Mouse (Mus musculus): ENCODE data around the gene Arl6.

Gene Arl6

GRCm38 (mm10) chr16:59586911-59587310 is 52.3 kb downstream of the Arl6 start:
- DNase-seq (ENCODE audit: low spot score), result no peak

- no peak for DNase-seq (ENCODE audit: low spot score)
Observed at GRCm38 (mm10) chr16:59586276-59586675, 52.9 kb downstream of the Arl6 start.

GRCm38 (mm10) chr16:59585706-59586244 is 53.4 kb downstream of the Arl6 start:
- DNase-seq (ENCODE audit: low spot score), result no peak

- DNase-seq (ENCODE audit: low spot score), result no peak
Observed at GRCm38 (mm10) chr16:59583515-59583914, 55.7 kb downstream of the Arl6 start.

DNA sequence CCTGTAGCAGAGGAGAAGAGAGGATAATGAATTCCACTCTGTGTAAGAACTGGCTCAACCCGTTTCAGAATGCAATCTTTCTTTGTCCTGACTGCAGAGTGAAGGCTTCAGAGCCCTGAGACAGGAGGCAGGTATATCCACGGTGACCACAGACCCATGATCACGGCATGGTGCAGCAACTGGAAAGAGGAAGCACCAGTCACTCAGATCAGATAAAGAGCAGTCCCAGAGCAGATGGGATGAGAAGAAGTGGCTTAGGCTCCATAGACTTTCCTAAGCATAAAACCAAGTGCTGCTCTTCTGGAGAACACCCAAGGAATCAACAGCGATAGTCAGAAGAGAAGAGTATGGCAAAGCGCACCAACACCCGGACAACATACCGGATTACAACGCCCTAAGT is 60.0 kb downstream of the Arl6 start:
- DNase-seq (ENCODE audit: low spot score), result no peak

DNA sequence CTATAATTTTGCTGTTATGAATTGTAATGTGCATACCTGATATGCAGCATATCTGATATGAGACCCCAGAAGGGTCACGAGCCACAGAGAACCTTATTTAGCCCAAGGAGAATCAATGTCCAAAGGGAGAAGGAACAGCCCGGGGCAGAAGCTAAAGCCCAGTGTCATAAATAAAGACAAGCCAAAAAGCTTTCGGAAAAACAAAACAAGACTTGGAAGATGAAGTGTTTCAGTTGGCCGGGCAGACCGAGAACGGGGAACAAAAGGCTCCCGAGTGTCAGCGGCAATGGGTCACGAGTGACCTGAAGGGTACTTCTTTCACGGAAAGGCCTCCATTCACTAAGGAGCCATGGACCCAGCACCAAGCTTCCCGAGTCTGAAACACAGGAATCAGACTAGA is 65.2 kb downstream of the Arl6 start:
- no peak for DNase-seq (ENCODE audit: low spot score)

DNA sequence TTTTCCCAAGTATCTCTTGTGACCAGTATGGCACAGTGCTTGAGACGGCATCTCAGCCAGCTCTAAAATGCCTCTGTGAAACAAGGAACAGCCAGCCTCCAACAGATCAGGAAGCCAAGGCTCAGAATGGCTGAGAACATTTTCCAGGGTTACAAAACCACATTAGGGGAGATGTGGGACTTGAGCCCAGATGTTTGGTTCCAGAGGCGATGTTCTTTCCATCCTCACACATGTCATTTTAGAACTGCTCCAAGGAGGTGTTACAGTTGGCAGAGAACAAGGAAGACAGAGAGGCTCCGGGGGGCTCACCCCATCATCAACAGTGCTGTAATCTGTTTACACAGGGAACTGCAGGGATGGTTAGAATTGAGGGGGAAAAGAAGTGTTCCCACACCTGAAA is 66.5 kb downstream of the Arl6 start:
- no peak for DNase-seq (ENCODE audit: low spot score)

DNA sequence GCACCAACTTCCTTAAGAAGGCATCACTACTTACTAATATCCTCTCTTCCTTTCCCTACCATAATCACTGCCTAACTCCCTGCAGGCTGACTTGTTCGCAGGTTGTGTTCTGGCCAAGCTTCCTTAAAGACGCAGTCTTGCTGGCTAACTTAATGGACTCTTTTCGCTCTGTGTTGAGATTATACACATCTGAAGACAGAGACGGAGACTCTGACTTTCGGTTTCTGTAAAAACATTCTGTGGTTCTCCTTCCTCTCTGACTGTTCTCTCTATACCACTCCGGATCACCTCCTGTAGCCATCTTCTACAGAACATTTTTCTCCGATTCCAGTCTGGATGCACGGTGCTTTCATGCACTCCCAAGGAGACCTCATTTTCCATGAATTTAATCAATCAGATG is 68.4 kb downstream of the Arl6 start:
- DNase-seq (ENCODE audit: low spot score), result no peak

DNA sequence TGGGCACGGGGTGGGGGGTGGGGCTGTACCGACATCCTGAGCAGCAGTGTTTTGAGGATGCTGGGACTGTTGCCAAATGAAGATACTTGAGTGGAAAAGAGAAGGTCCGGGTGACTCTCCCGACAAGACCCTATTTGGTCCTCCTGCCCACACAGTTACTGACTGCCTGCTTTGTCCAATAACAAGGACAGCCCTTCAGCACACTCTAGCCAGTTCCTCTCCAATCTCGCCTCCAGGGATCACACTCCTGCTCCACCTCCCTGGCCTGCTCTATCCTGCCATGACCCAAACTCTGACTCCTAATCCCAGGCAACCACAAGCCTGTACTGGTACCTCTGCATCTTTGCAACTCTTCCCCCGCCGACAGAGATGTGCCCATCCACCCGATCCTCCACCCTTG is 69.4 kb downstream of the Arl6 start:
- DNase-seq (ENCODE audit: low spot score), result no peak

GRCm38 (mm10) chr16:59567721-59568381 is 71.3 kb downstream of the Arl6 start:
- no peak for DNase-seq (ENCODE audit: low spot score)

- DNase-seq (ENCODE audit: low spot score), result no peak
Observed at GRCm38 (mm10) chr16:59566437-59566836, 72.8 kb downstream of the Arl6 start.

GRCm38 (mm10) chr16:59565631-59566030 is 73.6 kb downstream of the Arl6 start:
- no peak for DNase-seq (ENCODE audit: low spot score)

DNA sequence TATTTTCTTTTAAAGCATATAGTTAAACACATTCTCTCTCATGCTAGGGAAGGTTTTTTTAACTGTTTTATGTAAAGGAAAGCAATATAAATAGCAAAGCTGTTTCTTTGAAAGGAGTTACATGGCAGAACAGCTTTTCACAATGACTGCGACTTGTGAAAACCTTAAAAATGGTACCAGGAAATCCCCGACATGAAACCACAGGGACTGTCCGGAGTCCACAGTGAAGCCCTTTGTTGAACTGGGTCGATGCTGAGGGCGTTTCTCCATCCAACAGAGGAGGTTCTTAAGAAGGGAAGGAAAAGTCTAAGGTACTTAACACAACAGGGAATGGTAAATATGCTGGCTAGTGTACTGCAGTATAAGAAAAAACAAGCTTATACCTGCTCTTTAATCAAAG is 75.2 kb downstream of the Arl6 start:
- no peak for DNase-seq (ENCODE audit: low spot score)
